Mouse (Mus musculus) monocyte, adult 5-6 weeks (primary cell): ENCODE measurements around the gene Hoxd11. TPM values are rescaled to one million over a fixed set of nuclear protein-coding genes. Genes with fewer than 3 reads are reported as not detected.

Source experiments
- ATAC-seq: fragments of 153-309, 156-312 bp; replicated peaks from 2 replicates; pipeline ENCODE4 v1.8.0; 2017; ENCODE audit warnings: mild to moderate bottlenecking; ENCODE audit not compliant: low TSS enrichment, insufficient number of reproducible peaks, severe bottlenecking, poor library complexity, low FRiP score
- total RNA-seq: library from RNA; stranded (forward); fragments of 200-1000, 200-491, 200-594 nt; gene quantifications from 3 replicates; pipeline ENCODE4 v1.2.3, GENCODE M21; 2017

The Hoxd11 gene
- total RNA-seq, 1 experiment from 2014 or later, result not detected

- ATAC-seq, result no peak
These were observed 2.8 kb upstream of the Hoxd11 start for GRCm38 (mm10) chr2:74676376-74677052.

- no peak for ATAC-seq
These were observed 2.3 kb upstream of the Hoxd11 start for GRCm38 (mm10) chr2:74677106-74677505.

DNA sequence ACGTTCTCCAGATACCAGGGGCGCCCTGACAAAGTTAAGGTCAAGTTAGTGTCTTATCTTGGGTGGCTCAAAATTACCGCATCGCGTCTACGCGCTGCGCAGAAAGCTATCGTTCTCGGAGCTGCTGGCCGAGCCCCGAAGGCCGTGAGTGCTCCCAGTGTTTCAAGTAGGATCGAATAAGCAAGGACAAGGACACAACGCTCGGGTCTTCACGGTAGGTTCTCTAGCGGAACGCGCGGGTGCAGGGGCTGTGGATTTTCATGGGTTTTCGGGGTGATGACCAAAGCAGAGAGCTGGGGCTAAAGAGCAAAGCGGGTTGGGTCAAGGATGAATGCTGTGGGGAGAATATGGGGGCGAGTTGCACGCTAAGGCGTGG lies 227 bp downstream of the Hoxd11 start:
- ATAC-seq, result no peak

- ATAC-seq, result no peak
These were observed 623 bp downstream of the Hoxd11 start for GRCm38 (mm10) chr2:74679980-74680379.

GRCm38 (mm10) chr2:74680561-74681398 lies 1.4 kb downstream of the Hoxd11 start:
- ATAC-seq, result no peak

GRCm38 (mm10) chr2:74681594-74682531 lies 2.5 kb downstream of the Hoxd11 start:
- no peak for ATAC-seq

DNA sequence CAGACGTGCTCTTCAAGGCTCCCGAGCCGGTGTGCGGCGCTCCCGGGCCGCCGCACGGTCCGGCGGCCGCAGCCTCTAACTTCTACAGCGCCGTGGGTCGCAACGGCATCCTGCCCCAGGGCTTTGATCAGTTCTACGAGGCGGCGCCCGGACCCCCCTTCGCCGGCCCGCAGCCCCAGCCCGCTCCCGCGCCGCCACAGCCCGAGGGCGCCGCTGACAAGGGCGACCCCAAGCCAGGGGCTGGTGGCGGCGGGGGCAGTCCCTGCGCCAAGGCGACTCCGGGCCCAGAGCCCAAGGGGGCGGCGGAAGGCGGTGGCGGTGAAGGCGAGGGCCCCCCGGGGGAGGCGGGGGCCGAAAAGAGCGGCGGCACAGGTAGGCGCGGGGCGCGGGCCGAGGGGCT lies 3.4 kb downstream of the Hoxd11 start:
- ATAC-seq, result no peak

DNA sequence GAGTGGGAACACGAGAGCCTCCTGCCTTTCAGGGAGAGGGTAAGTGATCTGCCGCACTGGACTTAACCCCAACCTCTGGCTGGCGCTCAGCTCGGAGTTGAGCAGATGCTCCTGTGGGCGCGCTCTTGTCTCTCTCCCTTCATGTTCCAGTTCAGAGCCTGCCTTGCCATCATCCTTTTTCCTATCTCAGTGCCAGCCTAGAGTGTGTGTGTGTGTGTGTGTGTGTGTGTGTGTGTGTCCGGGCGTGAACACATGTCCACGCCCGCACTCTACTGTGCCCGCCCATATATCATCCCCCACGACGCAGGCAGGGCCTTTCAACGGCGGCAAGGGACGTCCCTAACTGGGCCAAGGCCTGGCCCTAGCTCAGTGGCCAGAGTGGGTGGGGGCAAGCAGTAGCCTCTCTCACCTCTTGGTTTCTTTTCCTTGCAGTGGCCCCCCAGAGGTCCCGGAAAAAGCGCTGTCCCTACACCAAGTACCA lies 4.2 kb downstream of the Hoxd11 start:
- no peak for ATAC-seq

- no peak for ATAC-seq
These were observed 4.7 kb downstream of the Hoxd11 start for GRCm38 (mm10) chr2:74684106-74684505.

GRCm38 (mm10) chr2:74685059-74685603 lies 5.8 kb downstream of the Hoxd11 start:
- no peak for ATAC-seq

- ATAC-seq, result no peak
These were observed 7.1 kb downstream of the Hoxd11 start for GRCm38 (mm10) chr2:74686301-74686987.

- no peak for ATAC-seq
These were observed 7.8 kb downstream of the Hoxd11 start for GRCm38 (mm10) chr2:74686988-74687697.

GRCm38 (mm10) chr2:74687698-74688555 lies 8.6 kb downstream of the Hoxd11 start:
- no peak for ATAC-seq

DNA sequence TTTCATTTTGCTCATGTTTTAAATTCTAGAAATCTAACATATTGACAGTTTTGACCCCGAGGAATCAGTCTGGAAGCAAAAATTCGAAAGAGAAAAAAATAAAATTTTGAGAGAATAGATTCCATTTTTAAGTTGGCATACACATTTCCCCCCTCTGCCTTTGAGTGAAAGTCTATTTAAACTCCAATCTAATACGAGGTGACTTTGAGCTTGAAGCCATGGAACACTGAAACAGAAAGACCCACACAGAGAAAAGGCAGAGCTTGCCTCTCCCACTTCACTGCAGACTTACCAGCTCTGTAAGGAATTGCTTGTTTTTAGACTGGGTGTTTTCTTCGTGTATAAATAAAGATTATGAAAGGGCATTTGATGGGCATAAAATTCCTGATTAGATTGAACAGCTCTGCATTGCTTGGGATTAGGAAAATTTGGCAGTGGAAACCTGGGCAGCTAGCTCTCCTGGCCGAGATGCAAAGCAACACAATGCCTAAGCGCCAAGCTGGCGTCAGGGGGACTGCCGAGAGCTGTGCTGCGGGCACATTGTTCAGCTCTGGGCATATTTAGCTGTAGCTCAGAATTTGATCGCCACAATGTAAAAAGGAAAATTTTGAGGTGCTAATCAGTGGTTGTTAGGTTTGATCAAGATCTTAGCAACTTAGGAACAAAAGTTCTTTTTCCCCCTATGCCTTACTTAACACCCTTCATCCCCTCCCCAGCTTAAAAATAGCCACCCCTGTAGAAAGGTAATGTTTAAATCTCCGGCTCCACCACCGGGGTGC lies 9.6 kb downstream of the Hoxd11 start:
- no peak for ATAC-seq

DNA sequence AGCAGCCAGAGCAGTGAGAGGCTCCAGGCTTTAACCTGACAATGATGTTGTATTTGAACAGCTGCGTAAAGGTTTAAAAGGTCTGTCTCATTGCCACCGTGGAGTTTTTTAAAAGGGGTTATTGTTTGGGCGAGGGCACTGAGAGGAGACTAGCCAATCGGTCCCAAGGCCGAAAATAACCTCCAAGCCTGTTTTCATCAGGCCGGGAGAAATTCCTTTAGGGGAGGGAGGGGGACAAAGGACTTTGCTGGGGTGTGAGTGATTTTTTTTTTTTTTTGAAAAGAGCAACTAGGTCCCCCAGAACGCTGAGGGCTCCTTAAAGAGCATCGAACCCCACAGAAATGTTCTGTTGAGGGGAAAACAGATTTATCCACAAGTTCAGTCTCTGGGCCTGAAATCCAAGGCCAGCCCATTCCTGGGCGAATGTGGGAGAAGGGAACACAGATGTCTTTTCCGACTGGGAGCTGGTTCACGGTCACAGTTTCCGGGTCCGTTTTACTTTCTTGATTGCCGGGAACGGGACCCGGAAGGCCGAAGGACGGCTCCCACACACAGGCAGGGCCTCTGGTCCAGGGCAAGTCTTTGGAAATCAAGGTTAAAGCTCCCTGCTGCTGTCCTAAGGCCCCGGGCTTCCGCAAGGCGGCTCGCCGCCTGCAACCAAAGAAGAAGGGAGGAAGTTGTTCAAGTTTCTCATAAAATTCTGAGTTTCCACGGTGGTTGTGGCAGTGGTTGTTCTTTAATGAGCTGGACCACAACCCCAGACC lies 10.4 kb downstream of the Hoxd11 start:
- no peak for ATAC-seq
